Mouse (Mus musculus) c-Kit-positive CD71-positive TER-119-negative erythroid progenitor cells, embryonic 14.5 days (primary cell): ENCODE results near the gene Dnah17.

Experiments used
- DNase-seq: peaks from one replicate; pipeline ENCODE4 v3.0.0-alpha.2; 2013; ENCODE audit warnings: low read depth

The Dnah17 gene

DNA sequence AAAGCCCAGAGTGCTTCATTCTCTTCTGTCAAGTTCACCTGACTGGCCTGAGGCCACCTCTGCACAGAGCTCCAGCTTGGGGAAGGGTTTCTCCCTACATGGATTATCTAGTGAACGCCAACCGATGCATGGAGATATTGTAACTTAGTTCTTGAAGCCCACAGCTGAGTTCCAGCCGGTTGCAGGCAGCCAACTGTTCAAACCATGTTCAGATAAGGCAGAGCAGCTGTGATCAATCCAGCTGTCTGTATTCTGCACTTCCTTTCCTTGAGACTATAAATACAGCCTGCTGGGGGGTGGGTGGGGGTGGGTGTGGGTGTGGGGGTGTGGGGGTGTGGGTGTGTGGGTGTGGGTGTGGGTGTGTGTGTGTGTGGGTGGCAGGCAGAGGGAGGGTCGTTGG is 45.3 kb downstream of the Dnah17 start:
- DNase-seq: no peak

GRCm38 (mm10) chr11:118084266-118084665 is 46.2 kb downstream of the Dnah17 start:
- no peak for DNase-seq

GRCm38 (mm10) chr11:118083811-118084210 is 46.6 kb downstream of the Dnah17 start:
- peak; percentile 14 for DNase-seq

- no peak for DNase-seq
Observed at GRCm38 (mm10) chr11:118082294-118082693, 48.1 kb downstream of the Dnah17 start.

DNA sequence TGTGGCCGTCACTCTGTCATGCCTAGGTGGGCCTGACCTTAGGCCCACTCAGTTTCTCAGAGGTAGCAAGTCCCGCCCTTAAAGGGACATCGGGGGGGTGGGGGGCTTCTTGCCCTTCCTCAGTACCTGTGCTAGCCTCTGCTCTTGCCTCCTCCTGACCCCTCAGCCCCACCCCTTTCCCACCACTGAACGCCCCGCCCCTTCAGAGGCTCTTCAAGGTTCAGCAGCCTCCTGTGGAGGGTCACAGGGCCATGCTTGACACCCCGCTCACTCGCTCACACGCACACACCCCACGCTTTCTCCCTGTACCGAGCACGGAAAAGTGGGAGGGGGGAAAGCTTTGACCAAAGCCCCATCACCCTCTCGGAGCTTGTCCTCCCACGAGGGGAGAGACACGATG is 50.7 kb downstream of the Dnah17 start:
- DNase-seq: no peak

- no peak for DNase-seq
Observed at GRCm38 (mm10) chr11:118076929-118077328, 53.5 kb downstream of the Dnah17 start.

DNA sequence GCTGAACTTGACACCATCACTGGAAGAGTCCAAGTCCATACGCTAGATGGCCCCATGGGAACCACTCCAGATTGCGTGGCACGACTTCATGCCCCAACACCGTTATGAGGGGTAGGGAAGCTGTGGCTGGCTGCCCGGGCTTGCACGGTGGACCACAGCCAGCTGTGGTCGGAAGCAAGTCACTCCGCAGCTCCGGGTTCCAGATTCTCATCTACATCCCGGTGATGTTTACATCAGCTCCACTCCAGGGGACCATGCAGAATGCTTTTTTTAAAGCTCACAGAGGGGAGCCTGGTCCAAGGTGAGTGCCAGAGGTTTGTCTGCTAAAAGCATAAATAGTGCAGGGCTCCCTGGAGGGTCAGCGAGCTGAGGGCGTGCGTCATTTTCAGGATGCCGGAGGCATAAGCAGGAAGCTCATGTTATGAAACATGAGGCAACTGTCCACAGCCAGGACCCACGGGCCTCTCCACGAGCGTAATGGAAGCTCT is 55.4 kb downstream of the Dnah17 start:
- DNase-seq: no peak

DNA sequence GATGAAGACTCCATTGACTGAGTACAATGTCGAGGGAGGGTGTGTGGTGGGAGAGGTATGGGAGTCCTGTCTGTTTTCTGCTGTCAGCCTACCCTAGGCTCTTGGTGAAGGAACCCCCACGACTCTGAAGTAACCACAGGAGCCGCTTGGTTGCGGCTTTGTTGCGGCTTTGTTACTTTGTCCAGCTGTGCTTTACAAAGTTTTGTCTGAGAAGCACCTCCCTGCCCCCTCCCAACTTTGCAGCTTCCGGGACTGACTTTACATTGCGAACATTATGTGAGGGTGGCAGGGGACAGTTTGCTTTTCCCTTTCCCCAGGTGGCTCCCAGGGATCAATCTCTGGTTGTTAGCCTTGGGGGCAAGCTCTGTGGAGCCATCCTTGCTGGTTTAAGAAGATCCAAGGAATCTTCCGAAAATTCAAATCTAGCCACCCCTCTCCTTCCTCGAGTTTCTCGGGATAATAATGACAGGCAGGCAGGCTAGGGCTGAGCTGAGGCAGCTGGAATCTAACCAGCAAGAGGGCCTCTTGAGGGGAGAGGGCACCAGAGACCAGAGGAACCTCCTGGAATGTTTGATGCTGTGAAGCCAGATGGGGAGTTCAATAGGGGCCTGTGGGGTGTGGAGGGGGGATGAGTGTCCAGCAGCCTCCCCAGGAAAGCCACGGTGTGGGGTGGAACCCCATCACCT is 59.1 kb downstream of the Dnah17 start:
- no peak for DNase-seq

DNA sequence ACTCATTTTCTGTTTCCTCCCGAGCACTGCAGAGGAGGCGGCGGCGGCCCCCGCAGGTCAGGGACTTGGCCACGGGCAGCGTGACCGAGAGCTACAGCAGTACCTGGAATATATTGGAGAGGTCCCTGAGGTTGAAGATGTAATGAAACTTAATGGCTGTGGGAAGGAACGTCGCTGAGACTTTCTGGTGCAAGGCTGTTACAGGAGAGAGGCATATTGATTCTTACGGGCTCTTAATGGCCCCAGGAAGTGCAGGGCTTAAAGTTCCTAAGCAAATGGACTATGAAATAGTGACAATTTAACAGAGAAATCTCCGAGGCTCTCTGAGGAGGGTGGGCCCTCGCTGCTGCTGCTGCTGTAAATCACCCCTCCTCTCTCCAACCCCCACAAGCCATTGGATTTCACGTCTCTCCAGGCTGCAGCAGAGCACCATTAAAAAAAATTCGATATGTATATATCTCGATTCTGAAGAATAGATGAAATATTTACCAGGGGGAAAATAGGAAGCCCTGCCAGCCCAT is 61.6 kb downstream of the Dnah17 start:
- no peak for DNase-seq

DNA sequence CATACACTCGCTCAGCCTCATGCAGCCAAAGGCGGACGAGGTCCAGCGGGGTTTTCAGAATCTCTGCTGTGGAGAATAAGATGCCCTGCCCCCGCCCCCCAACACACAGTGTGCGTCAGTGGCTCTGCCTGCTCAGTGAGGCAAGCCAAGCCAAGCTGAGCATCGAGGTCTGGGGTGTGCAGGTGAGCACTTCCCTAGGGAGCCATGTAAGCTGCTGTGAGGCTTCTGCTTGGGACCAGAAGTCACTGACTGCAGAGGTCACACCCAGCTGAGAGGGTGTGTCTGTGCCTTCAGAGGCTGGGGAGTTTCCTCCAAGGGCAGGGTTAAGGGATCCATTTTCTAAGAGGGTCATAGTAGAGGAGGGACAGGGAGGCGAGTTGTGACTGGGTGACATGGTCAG is 62.8 kb downstream of the Dnah17 start:
- DNase-seq: no peak

DNA sequence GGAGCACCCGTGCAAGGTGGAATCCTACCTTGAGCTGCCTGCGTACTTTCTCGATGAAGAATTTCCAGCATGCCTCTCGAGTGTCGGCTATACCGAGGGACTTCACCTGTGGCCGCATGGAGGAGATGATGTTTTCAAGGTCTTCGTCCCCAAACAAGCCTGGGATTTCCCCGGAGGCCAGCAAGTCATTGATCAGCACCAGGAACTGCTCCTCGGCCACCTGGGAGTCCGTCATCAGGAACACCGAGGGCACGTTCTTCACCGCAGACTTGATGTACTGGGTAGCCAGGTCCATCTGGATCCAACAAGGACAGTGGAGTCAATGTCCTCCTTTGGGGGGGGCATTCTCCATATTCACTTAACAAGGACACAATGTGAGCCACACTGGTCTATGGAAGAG is 70.4 kb downstream of the Dnah17 start:
- DNase-seq: no peak

DNA sequence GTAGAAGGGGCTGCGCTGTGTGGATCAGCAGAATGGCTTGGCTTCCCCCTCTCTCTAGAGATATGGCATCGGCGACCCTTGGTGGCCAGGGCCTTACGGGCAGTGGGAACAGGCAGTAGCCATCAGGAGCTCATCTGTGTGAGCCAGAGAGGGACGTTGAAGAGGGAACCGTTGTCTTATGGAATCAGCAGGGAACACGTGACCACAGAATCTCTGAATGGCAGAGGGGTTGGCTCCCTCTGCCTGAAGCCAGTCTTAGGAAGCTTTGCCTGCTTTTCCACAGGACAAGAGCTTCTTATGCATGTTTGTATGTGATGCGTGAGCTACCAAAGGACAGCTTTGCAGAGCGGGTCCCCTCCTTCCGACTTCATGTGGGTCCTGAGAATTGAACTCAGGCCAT is 71.6 kb downstream of the Dnah17 start:
- no peak for DNase-seq

DNA sequence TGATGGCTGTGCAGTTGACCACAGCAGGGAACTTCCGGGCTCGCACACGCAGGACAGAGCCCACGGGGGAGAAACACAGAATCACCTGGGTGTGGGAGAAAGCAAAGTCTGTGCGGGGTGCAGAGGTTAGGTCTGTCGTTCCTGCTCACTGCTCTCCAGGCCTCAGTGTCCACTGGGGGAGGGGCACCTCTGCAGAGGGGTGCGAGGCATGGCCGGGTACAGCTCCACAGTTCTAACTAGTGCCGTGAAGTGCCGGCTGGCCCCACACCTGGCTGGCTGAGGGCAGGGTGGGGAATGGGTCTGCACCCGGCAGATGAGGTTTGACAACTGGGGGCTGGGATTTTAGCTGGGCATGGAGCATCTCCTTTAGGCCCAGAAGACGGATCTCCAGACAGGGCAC is 72.1 kb downstream of the Dnah17 start:
- DNase-seq: no peak

- DNase-seq: no peak
Observed at GRCm38 (mm10) chr11:118050174-118050573, 80.3 kb downstream of the Dnah17 start.

DNA sequence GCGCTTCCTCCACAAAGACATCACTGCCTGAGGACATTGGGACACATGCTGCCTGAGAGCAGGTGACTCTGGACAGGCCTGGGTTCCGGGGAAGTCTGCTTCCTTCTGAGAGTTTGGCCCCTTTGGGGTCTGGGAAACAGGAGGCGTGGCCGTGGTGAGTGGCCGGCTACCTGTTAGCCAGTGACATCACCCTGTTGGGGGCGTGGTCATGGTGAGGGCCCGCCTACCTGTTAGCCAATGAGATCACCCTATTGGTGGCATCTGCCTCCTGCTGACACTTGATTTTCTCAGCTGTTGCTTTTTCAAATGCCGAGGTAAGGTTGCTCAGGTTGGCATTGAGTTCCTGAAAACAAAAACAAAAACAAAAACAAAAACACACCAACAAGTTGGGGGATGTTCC is 80.8 kb downstream of the Dnah17 start:
- no peak for DNase-seq

DNA sequence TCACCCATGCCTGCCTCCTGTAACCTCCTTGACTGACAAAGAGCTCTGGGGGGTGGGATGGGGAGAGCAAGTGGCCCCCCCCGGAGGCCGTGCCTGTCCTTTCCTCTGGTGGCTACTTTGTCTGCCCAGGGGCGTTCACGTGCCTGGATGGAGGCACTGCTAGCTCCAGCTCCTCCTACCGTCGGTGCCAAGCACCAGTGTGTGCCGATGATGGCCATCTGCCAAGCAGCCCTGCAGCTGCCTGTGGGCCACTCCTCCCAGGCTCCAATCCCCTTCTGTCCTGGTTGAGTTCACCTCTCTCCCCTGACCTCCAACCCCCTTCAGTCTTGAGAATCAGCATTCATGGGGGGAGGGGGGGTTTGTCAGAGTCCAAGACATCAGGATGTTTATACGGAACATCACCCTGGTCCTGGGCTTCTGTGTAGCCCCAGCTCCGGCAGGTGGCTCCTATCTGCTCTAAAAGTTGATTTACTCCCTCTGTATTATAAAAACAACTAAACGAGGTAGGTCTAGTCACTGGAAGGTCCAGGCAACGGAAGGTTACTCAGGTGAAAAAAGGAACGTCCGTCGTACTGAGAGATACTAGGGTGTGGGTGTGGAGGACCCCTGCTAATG is 87.0 kb downstream of the Dnah17 start:
- DNase-seq: no peak

DNA sequence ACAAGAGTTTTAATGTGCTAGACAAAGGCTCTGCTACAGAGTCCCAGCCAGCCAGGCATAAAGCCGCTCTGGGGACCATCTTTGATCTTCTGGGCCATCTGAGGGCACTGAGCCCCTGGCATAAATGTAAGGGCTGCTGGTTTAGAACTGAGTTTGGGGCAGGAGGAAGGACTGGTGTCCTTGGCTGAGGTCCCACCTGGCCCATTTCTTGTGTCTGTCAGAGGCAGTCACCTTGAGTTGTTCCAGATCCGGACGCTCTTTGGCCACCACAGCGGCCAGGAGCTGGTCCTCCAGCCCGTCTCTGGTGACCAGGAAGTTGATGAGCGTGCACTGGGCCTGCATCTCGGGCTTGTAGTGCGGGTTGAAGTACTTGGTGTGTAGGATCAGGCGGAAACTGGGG is 87.6 kb downstream of the Dnah17 start:
- no peak for DNase-seq

GRCm38 (mm10) chr11:118035068-118035467 is 95.4 kb downstream of the Dnah17 start:
- no peak for DNase-seq

GRCm38 (mm10) chr11:118034395-118034794 is 96.0 kb downstream of the Dnah17 start:
- DNase-seq: no peak

DNA sequence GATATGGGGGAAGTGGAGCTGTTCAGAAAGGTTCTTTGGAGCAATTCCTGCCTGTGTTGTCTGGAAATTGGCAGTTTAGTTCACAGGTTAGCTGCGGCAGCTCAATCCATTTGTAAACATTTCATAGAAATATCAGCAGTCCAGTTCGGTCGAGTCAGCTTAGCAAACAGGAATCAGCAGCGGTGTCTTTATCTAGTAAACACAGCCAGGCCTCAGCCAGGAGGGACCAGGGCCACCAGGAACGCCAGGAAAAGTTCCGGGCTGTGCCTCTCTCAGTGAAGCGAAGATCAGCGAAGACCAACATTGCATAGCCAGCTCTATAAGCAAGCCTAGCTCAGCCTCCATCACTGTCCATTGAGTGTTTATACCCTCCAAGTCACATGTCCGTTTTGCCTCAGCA is 99.3 kb downstream of the Dnah17 start:
- no peak for DNase-seq

DNA sequence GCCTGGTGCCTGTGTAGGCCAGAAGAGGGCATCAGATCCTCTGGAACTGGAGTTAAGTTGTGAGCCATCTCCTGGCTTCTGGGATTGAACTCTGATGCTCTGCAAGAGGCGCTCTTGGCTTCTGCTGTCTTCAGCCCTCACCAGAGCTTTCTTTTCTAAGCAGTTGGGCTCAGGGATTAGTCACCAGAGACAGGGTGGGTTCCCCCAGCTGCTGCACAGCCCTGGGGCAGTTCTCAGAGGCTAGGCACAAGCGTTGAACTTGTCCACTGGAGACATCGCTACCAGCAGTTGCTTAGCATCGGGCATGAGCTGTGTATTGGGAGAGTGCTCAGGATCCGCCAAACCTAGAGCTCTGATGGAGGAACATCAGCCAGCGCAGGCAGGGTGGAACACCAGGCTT is 101.3 kb downstream of the Dnah17 start:
- DNase-seq: no peak

DNA sequence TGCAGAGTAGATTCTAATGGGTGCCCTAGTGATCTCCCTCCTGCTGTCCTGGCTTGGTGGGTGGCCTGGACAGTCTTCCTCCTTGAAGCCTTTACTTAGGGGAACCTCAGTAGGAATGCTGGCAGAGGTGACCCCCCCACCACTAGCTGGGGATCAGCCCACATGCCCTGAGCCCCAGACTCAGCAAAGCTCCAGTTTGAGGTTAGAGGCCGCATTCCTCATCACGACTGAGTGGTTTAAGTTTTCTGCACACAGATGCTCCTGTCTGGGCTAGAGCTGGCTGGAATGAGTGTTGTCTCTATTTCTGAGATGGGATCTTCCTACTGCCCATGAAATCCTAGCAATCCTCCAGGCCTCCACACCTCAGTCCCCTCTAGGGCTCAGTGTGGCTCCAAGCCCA is 106.3 kb downstream of the Dnah17 start:
- DNase-seq: no peak

- DNase-seq: no peak
Observed at GRCm38 (mm10) chr11:118023475-118023874, 107.0 kb downstream of the Dnah17 start.

GRCm38 (mm10) chr11:118021806-118022205 is 108.6 kb downstream of the Dnah17 start:
- DNase-seq: peak; percentile 41
